Mouse (Mus musculus) liver, postnatal 0 days (tissue): ENCODE data around the gene Cdkl2. TPM values are rescaled to one million over a fixed set of nuclear protein-coding genes. Genes with fewer than 3 reads are reported as not detected.

Experiments used
- ATAC-seq: fragments of 200-750 bp; cut with Nextera tagmentation; 2 replicates; pipeline ENCODE4 v1.8.0; 2017; ENCODE audit warnings: mild to moderate bottlenecking, moderate library complexity
- DNase-seq: peaks from one replicate; pipeline ENCODE4 v3.0.0-alpha.2; 2016
- H3K27ac ChIP-seq: fragments of 300-500 bp; sonication (generic); 2 replicates; pipeline ENCODE4 v1.5.1; 2014; ENCODE audit warnings: antibody characterized with exemption, moderate library complexity, mild to moderate bottlenecking, low read depth
- H3K27me3 ChIP-seq: fragments of 300-500 bp; sonication (generic); 2 replicates; pipeline ENCODE4 v1.6.1; 2014; ENCODE audit warnings: low read length, control low read depth, mixed read lengths; ENCODE audit not compliant: insufficient read depth
- H3K36me3 ChIP-seq: fragments of 300-500 bp; sonication (generic); replicated peaks from 2 replicates; pipeline ENCODE4 v1.6.1; 2014; ENCODE audit warnings: mild to moderate bottlenecking, control low read depth, low read length, moderate library complexity, mixed read lengths; ENCODE audit not compliant: insufficient read depth
- H3K4me1 ChIP-seq: fragments of 300-500 bp; sonication (generic); 2 replicates; pipeline ENCODE4 v1.6.1; 2014; ENCODE audit warnings: antibody characterized with exemption, mild to moderate bottlenecking, control low read depth; ENCODE audit not compliant: insufficient read depth
- H3K4me2 ChIP-seq: fragments of 300-500 bp; sonication (generic); 2 replicates; pipeline ENCODE4 v1.6.1; 2014; ENCODE audit warnings: low read depth, mild to moderate bottlenecking, low read length, moderate library complexity, mixed read lengths
- H3K4me3 ChIP-seq: fragments of 300-500 bp; sonication (generic); 2 replicates; pipeline ENCODE4 v1.5.1; 2014; ENCODE audit warnings: low read depth, low read length
- H3K9ac ChIP-seq: fragments of 300-500 bp; sonication (generic); replicated peaks from 2 replicates; pipeline ENCODE4 v1.6.1; 2014; ENCODE audit warnings: mild to moderate bottlenecking, moderate library complexity
- H3K9me3 ChIP-seq: fragments of 300-500 bp; sonication (generic); 2 replicates; pipeline ENCODE4 v1.6.1; 2016; ENCODE audit warnings: mild to moderate bottlenecking, control low read depth, low read length, mixed read lengths
- CTCF ChIP-seq: sonication (generic); IDR thresholded peaks from 2 replicates; pipeline ENCODE4 v1.5.1; 2016; ENCODE audit warnings: antibody characterized with exemption, low read depth
- EP300 ChIP-seq: IDR thresholded peaks from 2 replicates; pipeline ENCODE4 v1.6.1; 2016; ENCODE audit warnings: antibody characterized with exemption, low read depth, mild to moderate bottlenecking
- WGBS: fragments of 180-500 bp; shearing (Covaris S2); extraction: QIAGEN DNeasy Blood & Tissue Kit; methylation state at CpG from one replicate; pipeline ENCODE4 v1.1.7; 2014; ENCODE audit not compliant: insufficient replicate concordance; 5-methylcytosine and 5-hydroxymethylcytosine counted together
- polyA plus RNA-seq: library from polyadenylated mRNA; unstranded; fragments of >200 nt; fragmentation: Nextera tagmentation; extraction: Ambion mirVana; gene quantifications from 2 replicates; pipeline ENCODE4 v1.2.1, GENCODE M21; 2015

Gene Cdkl2
- polyA plus RNA-seq, 1 experiment from 2014 or later, result 0.73 TPM

- WGBS, result 45% methylated on average over 1 of the region's 1 CpGs
- TF ChIP-seq CTCF (no peak), EP300 (no peak)
- peak; percentile 60 for ATAC-seq
Measured at GRCm38 (mm10) chr5:91961370-91961769, 82.3 kb downstream of the Cdkl2 start.

GRCm38 (mm10) chr5:91960606-91961254, 83.0 kb downstream of the Cdkl2 start:
- no peaks in the 10 kb centered on the region for H3K27me3 ChIP-seq
- DNase-seq (peak; percentile 27), ATAC-seq (no peak)
- WGBS, result 23% methylated on average over 3 of the region's 3 CpGs
- H3K4me3 ChIP-seq, result peak overlapping the region; percentile 81
- H3K27ac ChIP-seq, result peak overlapping the region; percentile 100
- peaks cover 14% of the 10 kb centered on the region for H3K36me3 ChIP-seq
- TF ChIP-seq CTCF (no peak), EP300 (peak; percentile 76)
- H3K4me1 ChIP-seq, result peaks cover 23% of the 10 kb centered on the region
- H3K9me3 ChIP-seq, result no peaks in the 10 kb centered on the region
- H3K4me2 ChIP-seq, result peak overlapping the region; percentile 82
- peak overlapping the region; percentile 88 for H3K9ac ChIP-seq

More at GRCm38 (mm10) chr5:91961370-91961769, 82.3 kb downstream of the Cdkl2 start:
- Histone ChIP-seq H3K4me3 (peak overlapping the region; percentile 81), H3K4me1 (peaks cover 23% of the 10 kb centered on the region), H3K9ac (peak overlapping the region; percentile 88), H3K27ac (peak overlapping the region; percentile 100), H3K36me3 (peaks cover 12% of the 10 kb centered on the region), H3K4me2 (peak overlapping the region; percentile 82), H3K9me3 (no peaks in the 10 kb centered on the region), H3K27me3 (no peaks in the 10 kb centered on the region)
- peak; percentile 21 for DNase-seq

DNA sequence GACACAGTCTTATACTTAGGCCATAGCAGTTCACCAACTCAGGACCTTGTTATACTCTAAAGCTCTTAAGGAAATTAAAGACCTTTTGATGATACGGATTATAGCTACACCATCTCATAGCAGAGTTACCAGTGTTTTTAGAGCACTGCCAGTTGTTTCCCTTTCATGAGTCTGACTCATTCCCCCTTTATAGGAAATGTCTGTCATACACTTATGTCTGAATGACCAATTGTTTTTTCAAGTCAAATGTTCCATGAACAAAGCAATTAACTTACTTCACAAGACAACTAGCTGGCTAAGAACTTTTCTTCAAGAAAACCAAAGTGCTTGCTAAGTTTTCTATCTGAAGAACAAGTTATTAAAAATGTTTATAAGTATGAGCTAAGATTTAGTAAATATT, 83.7 kb downstream of the Cdkl2 start:
- Histone ChIP-seq H3K27ac (peak overlapping the region; percentile 100; the same call in 1 of the 2 replicates), H3K4me2 (peak overlapping the region; percentile 82), H3K36me3 (peaks cover 20% of the 10 kb centered on the region), H3K4me1 (peaks cover 23% of the 10 kb centered on the region), H3K4me3 (no peak overlapping the region), H3K9me3 (no peaks in the 10 kb centered on the region), H3K9ac (no peak overlapping the region), H3K27me3 (no peaks in the 10 kb centered on the region)
- 82% methylated on average over 1 of the region's 1 CpGs for WGBS
- no peak for DNase-seq
- ATAC-seq, result no peak
- TF ChIP-seq EP300 (no peak), CTCF (no peak)

DNA sequence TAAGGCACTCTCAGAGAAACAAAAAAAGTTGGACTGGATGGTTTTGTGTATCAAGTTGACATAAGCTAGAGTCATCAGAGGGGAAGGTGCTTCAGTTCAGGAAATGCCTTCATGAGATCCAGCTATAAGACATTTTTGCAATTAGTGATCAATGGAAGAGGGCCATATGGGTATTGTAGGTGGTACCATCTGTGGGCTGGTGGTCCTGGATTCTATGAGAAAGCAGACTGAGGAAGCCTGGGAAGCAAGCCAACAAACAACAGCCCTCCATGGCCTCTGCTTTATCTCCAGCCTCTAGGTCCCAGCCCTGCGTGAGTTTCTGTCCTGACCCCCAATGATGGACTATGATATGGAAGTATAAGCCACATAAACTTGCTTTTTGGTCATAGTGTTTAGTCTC, 84.6 kb downstream of the Cdkl2 start:
- no peak for ATAC-seq
- H3K36me3 ChIP-seq, result peaks cover 28% of the 10 kb centered on the region
- no peaks in the 10 kb centered on the region for H3K27me3 ChIP-seq
- 59% methylated on average over 1 of the region's 1 CpGs for WGBS
- no peak overlapping the region for H3K4me3 ChIP-seq
- no peak overlapping the region for H3K4me2 ChIP-seq
- no peak for DNase-seq
- H3K9ac ChIP-seq, result no peak overlapping the region
- no peaks in the 10 kb centered on the region for H3K9me3 ChIP-seq
- no peak overlapping the region for H3K27ac ChIP-seq
- TF ChIP-seq CTCF (no peak), EP300 (no peak)
- H3K4me1 ChIP-seq, result peaks cover 23% of the 10 kb centered on the region

- H3K36me3 ChIP-seq, result peaks cover 42% of the 10 kb centered on the region
- no peak overlapping the region for H3K4me2 ChIP-seq
- TF ChIP-seq EP300 (peak; percentile 52), CTCF (no peak)
- 80% methylated on average over 3 of the region's 3 CpGs for WGBS
- H3K9ac ChIP-seq, result no peak overlapping the region
- H3K27ac ChIP-seq, result no peak overlapping the region
- H3K27me3 ChIP-seq, result no peaks in the 10 kb centered on the region
- peaks cover 23% of the 10 kb centered on the region for H3K4me1 ChIP-seq
- ATAC-seq (no peak), DNase-seq (no peak)
- H3K4me3 ChIP-seq, result no peak overlapping the region
- H3K9me3 ChIP-seq, result no peaks in the 10 kb centered on the region
Measured at GRCm38 (mm10) chr5:91956991-91957760, 86.5 kb downstream of the Cdkl2 start.

Other genes starting within 250 kb of the Cdkl2 start
- 31.0 and 35.9 TPM in 2 replicates for gene Rchy1, start 80.8 kb downstream of the Cdkl2 start, polyA plus RNA-seq
- gene Odaph, start 56.4 kb downstream of the Cdkl2 start, polyA plus RNA-seq, result not detected in 2 replicates
- gene G3bp2, start 39.8 kb upstream of the Cdkl2 start, polyA plus RNA-seq, result 46.7 and 50.1 TPM in 2 replicates
- gene Uso1, start 94.1 kb upstream of the Cdkl2 start, polyA plus RNA-seq, result 22.0 and 22.2 TPM in 2 replicates
- gene U90926, start 171.5 kb upstream of the Cdkl2 start, polyA plus RNA-seq, result not detected in 2 replicates
- gene Ppef2, start 212.4 kb upstream of the Cdkl2 start, polyA plus RNA-seq, result 0.15 TPM in 1 of 2 replicates, not detected in the other
- 6.1 and 7.5 TPM in 2 replicates for gene Naaa, start 234.3 kb upstream of the Cdkl2 start, polyA plus RNA-seq